Mouse (Mus musculus) gastrocnemius, postnatal 14 days (tissue): ENCODE data around the gene Rtn4rl1. TPM values are rescaled to one million over a fixed set of nuclear protein-coding genes. Genes with fewer than 3 reads are reported as not detected.

Experiments used
- DNase-seq: peaks from one replicate; pipeline ENCODE4 v3.0.0; 2021; ENCODE audit warnings: mixed read lengths
- intact Hi-C: fragments of 180-260 bp; cut with DNase I; formaldehyde crosslinking; loops from one replicate; pipeline ENCODE4 v1.15.1; 2025; ENCODE audit warnings: low total_unique reads
- microRNA-seq, 2 experiments: library from miRNA; unstranded; fragments of <30 nt; microRNA quantifications; one replicate each; pipeline ENCODE4 v1.2.0; 2021
- total RNA-seq, 2 experiments: library from RNA; stranded (reverse); gene quantifications; 2 replicates each; pipeline ENCODE4 v1.2.3; 2021

Rtn4rl1 gene
- total RNA-seq, 2 experiments from 2014 or later, result 2.1 to 3.0 TPM

- intact Hi-C loops, result no loop called here
- DNase-seq, result no peak
These were observed 117.2 kb downstream of the Rtn4rl1 start for GRCm38 (mm10) chr11:75310813-75311212.

DNA sequence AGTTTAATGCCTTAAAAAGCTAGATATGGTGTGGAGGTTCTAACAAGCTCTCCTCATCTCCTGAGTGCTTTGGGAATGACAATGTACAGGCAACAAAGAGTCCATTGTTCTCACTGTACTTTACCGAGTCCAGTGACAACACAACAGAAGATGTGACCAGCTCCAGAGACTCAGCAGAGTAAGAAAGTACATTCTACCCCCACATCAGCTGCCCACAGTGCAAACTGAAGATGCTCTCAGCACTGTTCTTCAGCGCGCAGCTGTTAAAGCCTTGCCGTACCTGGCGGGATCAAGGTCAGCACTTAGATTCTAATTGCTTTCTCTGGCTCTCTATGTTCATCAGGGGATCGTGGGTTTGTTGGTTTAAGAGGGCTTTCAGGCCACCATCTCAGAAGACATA, 118.2 kb downstream of the Rtn4rl1 start:
- no peak for DNase-seq
- intact Hi-C loops, result no loop called here

GRCm38 (mm10) chr11:75313834-75314233, 120.3 kb downstream of the Rtn4rl1 start:
- DNase-seq, result no peak
- intact Hi-C loops, result no loop called here

Small RNA genes lying within 50 kb of the gene (microRNA-seq; reads per million reads assigned to microRNA genes)
- gene Mir132 (256 to 355 reads per million in 2 experiments), gene Mir212 (6.1 to 8.0 reads per million in 2 experiments)

Other genes with a start within 250 kb of the Rtn4rl1 start
- gene Hic1, start 24.3 kb upstream of the Rtn4rl1 start, total RNA-seq, result 10 to 100 TPM; 12.3 to 18.9 TPM
- gene Ovca2, start 14.9 kb upstream of the Rtn4rl1 start, total RNA-seq, result 1 to 10 TPM; 3.6 to 4.1 TPM
- gene Dph1, start 2.5 kb upstream of the Rtn4rl1 start, total RNA-seq, result 1 to 10 TPM; 6.6 to 6.9 TPM
- gene Rpa1, start 154.5 kb downstream of the Rtn4rl1 start, total RNA-seq, result 10 to 100 TPM; 63.3 to 64.6 TPM
- 1 to 10 TPM; 3.3 to 5.7 TPM for gene Smyd4, start 154.7 kb downstream of the Rtn4rl1 start, total RNA-seq
- gene Serpinf1, start 228.9 kb downstream of the Rtn4rl1 start, total RNA-seq, result 100 to 1,000 TPM; 128 to 156 TPM
- gene Serpinf2, start 245.8 kb downstream of the Rtn4rl1 start, total RNA-seq, result not detected